Mouse (Mus musculus) midbrain, embryonic 14.5 days (tissue): Measurements from ENCODE around the gene Spsb3. TPM values are rescaled to one million over a fixed set of nuclear protein-coding genes. Genes with fewer than 3 reads are reported as not detected.

Experiments used
- ATAC-seq: fragments of 200-750 bp; cut with Nextera tagmentation; 2 replicates; pipeline ENCODE4 v1.8.0; 2017; ENCODE audit warnings: moderate number of reproducible peaks, moderate library complexity; ENCODE audit not compliant: low FRiP score, low TSS enrichment
- DNase-seq: peaks from one replicate; pipeline ENCODE4 v3.0.0-alpha.2; 2015
- H3K27ac ChIP-seq: fragments of 300-500 bp; sonication (generic); replicated peaks from 2 replicates; pipeline ENCODE4 v1.5.1; 2014; ENCODE audit warnings: mild to moderate bottlenecking, low read depth, low read length, moderate library complexity
- H3K27me3 ChIP-seq: fragments of 300-500 bp; sonication (generic); 2 replicates; pipeline ENCODE4 v1.6.1; 2014; ENCODE audit warnings: low read length, control low read depth, mixed read lengths; ENCODE audit not compliant: control insufficient read depth, insufficient read depth
- H3K36me3 ChIP-seq: fragments of 300-500 bp; sonication (generic); 2 replicates; pipeline ENCODE4 v1.6.1; 2014; ENCODE audit warnings: low read length, control low read depth; ENCODE audit not compliant: control insufficient read depth, insufficient read depth
- H3K4me1 ChIP-seq: fragments of 300-500 bp; sonication (generic); 2 replicates; pipeline ENCODE4 v1.6.1; 2014; ENCODE audit warnings: mild to moderate bottlenecking, antibody characterized with exemption, low read length, control low read depth; ENCODE audit not compliant: control insufficient read depth, insufficient read depth
- H3K4me2 ChIP-seq: fragments of 300-500 bp; sonication (generic); 2 replicates; pipeline ENCODE4 v1.6.1; 2014; ENCODE audit warnings: mild to moderate bottlenecking, low read length, moderate library complexity
- H3K4me3 ChIP-seq: fragments of 300-500 bp; sonication (generic); replicated peaks from 2 replicates; pipeline ENCODE4 v1.5.1; 2014; ENCODE audit warnings: low read depth, low read length
- H3K9ac ChIP-seq: fragments of 300-500 bp; sonication (generic); replicated peaks from 2 replicates; pipeline ENCODE4 v1.6.1; 2014; ENCODE audit warnings: mild to moderate bottlenecking, low read length, moderate library complexity
- H3K9me3 ChIP-seq: fragments of 300-500 bp; sonication (generic); 2 replicates; pipeline ENCODE4 v1.6.1; 2016; ENCODE audit warnings: low read length, control low read depth, mixed read lengths; ENCODE audit not compliant: control insufficient read depth
- WGBS: fragments of 180-500 bp; shearing (Covaris S2); extraction: QIAGEN DNeasy Blood & Tissue Kit; methylation state at CpG from one replicate; pipeline ENCODE4 v1.1.7; 2014; 5-methylcytosine and 5-hydroxymethylcytosine counted together
- polyA plus RNA-seq: library from polyadenylated mRNA; unstranded; fragments of >200 nt; fragmentation: Nextera tagmentation; extraction: Ambion mirVana; gene quantifications from 2 replicates; pipeline ENCODE4 v1.2.1, GENCODE M21; 2014

Spsb3 gene
- polyA plus RNA-seq, 1 experiment from 2014 or later: 77.3 TPM

DNA sequence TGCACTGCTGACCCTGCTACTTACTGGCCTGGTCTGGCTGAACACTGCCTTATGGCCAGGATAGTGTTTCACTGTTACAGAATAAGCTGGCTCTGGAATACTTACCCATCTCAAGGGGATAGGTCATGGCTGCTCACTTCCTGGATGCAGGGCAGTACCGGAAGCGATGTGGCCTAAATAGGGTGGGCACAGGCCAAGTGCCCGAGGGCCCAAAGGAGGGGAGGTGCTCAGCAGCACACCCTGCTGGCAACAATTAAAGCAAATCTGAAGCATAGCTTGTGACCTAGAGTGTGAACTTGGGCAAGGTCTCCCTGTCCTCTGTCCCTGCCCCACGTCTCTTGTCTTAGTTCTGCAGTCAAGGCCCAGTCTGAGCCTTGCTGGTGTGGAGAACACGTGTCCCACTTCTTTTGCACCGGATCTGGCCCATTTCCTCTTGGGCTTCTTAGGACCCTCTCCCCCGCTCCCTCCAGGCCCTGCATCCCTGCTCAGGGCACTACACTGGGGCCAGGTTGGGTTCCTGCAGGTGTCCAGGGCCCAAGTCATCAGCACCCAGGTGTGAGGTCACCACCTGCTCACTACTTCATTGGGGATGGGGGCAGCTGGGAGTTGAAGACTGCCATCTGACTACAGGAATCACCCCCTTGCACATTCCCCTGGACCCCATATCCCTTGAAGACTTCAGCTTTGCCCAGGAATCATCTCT lies 4.6 kb upstream of the Spsb3 start:
- H3K4me2 ChIP-seq: no peak overlapping the region
- no peak overlapping the region for H3K27ac ChIP-seq
- no peak overlapping the region for H3K4me3 ChIP-seq
- H3K9me3 ChIP-seq: no peaks in the 10 kb centered on the region
- no peaks in the 10 kb centered on the region for H3K27me3 ChIP-seq
- peak; percentile 44 for DNase-seq
- ATAC-seq: no peak
- no peak overlapping the region for H3K9ac ChIP-seq
- WGBS: 48% methylated on average over 7 of the region's 7 CpGs
- H3K4me1 ChIP-seq: peaks cover 5% of the 10 kb centered on the region
- peaks cover 22% of the 10 kb centered on the region for H3K36me3 ChIP-seq

DNA sequence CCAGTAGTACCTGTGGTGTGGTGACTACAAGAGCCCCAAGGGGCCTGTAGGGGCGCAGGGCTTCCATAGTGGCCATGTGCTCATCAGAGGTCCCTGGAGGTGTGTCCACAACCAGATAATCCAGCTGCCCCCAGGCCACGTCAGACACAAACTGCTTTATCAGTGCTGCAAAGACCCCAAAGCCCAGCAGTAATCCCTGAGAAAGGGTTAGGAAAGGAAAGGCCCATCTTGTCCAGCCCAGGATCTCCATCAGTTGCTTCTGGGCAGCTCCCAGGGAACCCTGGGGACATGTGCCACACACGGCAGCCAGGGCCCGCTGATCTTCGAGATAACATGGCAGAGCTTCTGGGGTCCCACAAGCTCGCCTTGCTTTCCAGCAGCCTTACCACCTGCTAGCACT lies 2.1 kb upstream of the Spsb3 start:
- 86% methylated on average over 6 of the region's 6 CpGs for WGBS
- Histone ChIP-seq H3K4me2 (no peak overlapping the region), H3K9me3 (no peaks in the 10 kb centered on the region), H3K4me3 (no peak overlapping the region), H3K27me3 (no peaks in the 10 kb centered on the region), H3K9ac (no peak overlapping the region), H3K36me3 (peaks cover 32% of the 10 kb centered on the region), H3K27ac (no peak overlapping the region), H3K4me1 (peaks cover 19% of the 10 kb centered on the region)
- ATAC-seq (no peak), DNase-seq (no peak)

DNA sequence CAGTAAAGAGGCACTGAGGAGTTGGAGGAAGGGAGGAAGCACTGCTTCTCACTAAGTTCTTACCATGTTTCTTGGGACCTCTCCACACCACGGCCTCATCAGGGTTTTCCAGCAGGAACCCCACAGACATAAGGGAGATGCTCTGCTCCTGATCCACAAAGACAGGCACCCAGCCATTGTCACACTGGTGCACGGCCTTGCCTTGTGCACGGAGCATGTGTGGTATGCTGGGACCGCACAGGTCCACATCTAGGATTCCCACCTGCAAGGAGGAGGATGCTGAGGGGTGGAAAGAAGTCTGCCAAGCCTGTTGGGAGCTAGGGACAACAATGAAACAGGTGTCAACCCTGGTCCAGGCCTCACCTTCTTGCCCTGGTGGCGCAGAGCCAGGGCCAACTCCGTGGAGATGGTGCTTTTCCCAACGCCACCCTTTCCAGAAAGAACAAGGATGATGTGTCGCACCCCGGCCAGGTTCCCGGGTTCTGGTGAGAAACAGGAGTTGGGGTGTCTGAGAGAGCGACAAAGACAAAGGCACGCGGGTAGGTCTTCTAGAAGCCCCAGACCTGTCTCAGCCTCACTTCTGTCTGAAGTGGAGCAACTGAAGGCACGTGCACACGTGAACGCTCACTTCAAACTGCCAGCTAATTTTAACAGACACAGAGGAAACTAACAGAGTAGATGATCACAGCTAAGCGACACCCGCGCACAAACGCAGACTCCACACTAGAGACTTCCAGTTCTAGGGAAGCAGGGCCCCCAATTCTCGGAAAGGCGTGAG lies 898 bp upstream of the Spsb3 start:
- Histone ChIP-seq H3K4me3 (peak overlapping the region; percentile 88), H3K4me2 (peak overlapping the region; percentile 69), H3K27me3 (no peaks in the 10 kb centered on the region), H3K36me3 (peaks cover 43% of the 10 kb centered on the region), H3K4me1 (peaks cover 19% of the 10 kb centered on the region), H3K9ac (peak overlapping the region; percentile 49; the same call in 1 of the 2 replicates), H3K27ac (no peak overlapping the region), H3K9me3 (no peaks in the 10 kb centered on the region)
- ATAC-seq: no peak
- no peak for DNase-seq
- WGBS: 26% methylated on average over 22 of the region's 22 CpGs

DNA sequence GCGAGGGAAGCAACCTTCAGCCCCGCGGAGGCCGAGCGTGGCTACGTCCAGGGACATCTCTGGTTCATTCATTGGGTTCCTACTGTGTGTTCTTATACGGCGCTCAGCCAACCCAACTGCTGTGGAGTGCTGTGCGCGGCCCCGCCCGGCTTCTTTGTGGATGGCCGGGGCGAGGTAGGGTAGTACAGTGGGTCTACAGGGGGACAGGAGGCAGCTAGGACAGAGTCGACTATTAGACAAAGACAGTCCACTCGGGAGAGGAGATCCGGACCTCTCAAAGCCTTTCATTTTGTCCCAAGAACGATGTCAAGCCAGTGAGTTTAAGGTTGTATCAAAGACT lies 459 bp downstream of the Spsb3 start:
- Histone ChIP-seq H3K9me3 (no peaks in the 10 kb centered on the region), H3K36me3 (peaks cover 56% of the 10 kb centered on the region), H3K4me3 (peak overlapping the region; percentile 88), H3K9ac (peak overlapping the region; percentile 80), H3K4me1 (peaks cover 19% of the 10 kb centered on the region), H3K4me2 (peak overlapping the region; percentile 80), H3K27me3 (no peaks in the 10 kb centered on the region), H3K27ac (peak overlapping the region; percentile 70)
- peak; percentile 29; the same call in 1 of the 2 replicates for ATAC-seq
- WGBS: 1% methylated on average over 18 of the region's 18 CpGs
- no peak for DNase-seq

DNA sequence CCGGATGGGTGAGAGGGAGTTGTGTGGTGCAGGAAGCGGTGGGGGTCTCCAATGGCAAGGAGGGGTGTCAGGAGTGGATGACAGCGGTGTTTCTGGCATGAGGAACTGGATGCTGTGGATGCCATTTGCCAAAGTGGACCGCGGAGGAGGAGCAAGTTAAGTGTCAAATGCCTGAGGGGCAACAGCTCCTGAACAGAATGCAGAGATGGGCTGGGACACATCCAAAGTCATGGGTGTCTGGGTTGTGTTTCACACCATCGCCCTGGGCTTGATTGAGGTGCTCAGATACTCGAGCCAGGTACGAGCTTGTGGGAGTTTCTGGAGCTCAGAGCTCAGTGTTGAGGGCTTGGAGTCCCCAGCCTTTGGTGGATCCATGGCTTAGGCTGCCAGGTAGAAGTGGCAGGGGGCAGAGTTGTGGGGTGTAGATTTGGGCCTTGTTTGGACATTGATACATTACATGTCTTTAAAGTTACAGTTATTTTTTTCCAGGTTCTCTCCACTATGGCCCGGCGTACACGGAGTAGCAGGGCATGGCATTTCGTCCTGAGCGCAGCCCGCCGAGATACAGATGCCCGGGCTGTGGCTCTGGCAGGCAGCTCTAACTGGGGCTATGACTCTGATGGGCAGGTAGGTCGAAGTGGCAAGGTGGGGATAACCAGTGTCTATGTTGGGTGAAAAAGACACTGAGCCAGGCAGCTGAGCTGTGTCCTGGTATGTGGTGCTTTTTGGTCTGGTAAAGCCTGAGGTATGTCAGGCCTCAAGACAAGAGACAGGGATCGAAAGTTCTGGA lies 1.0 kb downstream of the Spsb3 start:
- H3K36me3 ChIP-seq: peaks cover 57% of the 10 kb centered on the region
- H3K9ac ChIP-seq: peak overlapping the region; percentile 80
- no peak for ATAC-seq
- WGBS: 70% methylated on average over 18 of the region's 18 CpGs
- H3K4me1 ChIP-seq: peaks cover 19% of the 10 kb centered on the region
- H3K27ac ChIP-seq: no peak overlapping the region
- H3K27me3 ChIP-seq: no peaks in the 10 kb centered on the region
- H3K9me3 ChIP-seq: no peaks in the 10 kb centered on the region
- H3K4me3 ChIP-seq: peak overlapping the region; percentile 88
- DNase-seq: no peak
- H3K4me2 ChIP-seq: peak overlapping the region; percentile 80

DNA sequence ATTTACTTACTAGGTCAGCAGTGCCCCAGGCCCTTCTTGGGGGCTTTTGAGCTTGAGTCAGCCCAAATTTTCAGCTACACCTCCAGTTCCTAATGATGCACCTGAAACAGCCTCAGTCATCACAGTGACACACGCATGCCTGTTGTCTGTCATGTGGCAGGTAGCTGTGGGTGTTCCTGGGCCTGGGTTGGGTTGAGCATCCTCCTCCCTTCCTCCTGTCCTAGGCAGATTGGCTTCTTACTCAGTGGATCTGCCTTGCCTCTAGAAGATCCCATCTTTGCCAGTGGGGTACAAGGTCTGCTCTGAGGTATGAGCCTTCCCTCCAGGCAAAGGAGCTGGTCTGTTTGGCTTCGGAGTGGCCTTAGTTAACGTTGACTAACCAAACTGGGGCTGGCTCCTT lies 2.4 kb downstream of the Spsb3 start:
- Histone ChIP-seq H3K4me3 (no peak overlapping the region), H3K4me1 (peaks cover 20% of the 10 kb centered on the region), H3K9me3 (no peaks in the 10 kb centered on the region), H3K36me3 (peaks cover 57% of the 10 kb centered on the region), H3K4me2 (no peak overlapping the region), H3K27me3 (no peaks in the 10 kb centered on the region), H3K9ac (no peak overlapping the region), H3K27ac (no peak overlapping the region)
- DNase-seq (no peak), ATAC-seq (no peak)
- WGBS: 92% methylated on average over 3 of the region's 3 CpGs

DNA sequence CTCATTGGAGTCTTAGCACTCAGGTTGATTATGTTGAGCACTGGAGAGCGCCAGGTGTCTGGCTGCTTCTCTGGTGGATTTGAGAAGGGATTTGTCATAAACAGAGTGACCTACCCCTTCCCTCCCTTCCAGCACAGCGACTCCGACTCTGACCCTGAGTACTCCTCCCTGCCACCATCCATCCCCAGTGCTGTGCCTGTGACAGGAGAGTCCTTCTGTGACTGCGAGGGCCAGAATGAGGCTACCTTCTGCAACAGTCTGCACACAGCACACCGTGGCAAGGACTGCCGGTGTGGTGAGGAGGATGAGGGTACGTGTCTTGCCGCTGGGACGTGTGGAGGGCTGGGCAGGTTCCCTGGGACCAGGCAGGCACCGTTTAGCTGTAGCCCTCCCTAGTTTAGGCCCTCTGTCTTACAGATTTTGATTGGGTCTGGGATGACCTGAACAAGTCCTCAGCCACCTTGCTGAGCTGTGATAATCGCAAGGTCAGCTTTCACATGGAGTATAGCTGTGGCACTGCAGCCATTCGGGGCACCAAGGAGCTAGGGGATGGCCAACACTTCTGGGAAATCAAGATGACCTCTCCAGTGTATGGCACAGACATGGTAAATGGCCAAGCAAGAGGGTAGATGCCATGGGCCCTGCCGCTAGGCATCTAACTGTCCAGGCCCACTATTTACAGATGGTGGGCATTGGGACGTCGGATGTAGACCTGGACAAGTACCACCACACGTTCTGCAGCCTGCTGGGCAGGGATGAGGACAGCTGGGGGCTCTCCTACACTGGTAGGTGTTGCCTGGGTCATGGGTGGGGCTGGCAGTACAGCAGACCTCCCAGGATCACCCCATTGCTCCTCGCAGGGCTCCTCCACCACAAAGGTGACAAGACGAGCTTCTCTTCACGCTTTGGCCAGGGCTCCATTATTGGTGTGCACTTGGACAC lies 4.0 kb downstream of the Spsb3 start:
- Histone ChIP-seq H3K9me3 (no peaks in the 10 kb centered on the region), H3K4me2 (no peak overlapping the region), H3K27ac (no peak overlapping the region), H3K27me3 (no peaks in the 10 kb centered on the region), H3K9ac (no peak overlapping the region), H3K36me3 (peaks cover 57% of the 10 kb centered on the region), H3K4me1 (peaks cover 24% of the 10 kb centered on the region), H3K4me3 (no peak overlapping the region)
- DNase-seq (no peak), ATAC-seq (no peak)
- WGBS: 87% methylated on average over 19 of the region's 19 CpGs

DNA sequence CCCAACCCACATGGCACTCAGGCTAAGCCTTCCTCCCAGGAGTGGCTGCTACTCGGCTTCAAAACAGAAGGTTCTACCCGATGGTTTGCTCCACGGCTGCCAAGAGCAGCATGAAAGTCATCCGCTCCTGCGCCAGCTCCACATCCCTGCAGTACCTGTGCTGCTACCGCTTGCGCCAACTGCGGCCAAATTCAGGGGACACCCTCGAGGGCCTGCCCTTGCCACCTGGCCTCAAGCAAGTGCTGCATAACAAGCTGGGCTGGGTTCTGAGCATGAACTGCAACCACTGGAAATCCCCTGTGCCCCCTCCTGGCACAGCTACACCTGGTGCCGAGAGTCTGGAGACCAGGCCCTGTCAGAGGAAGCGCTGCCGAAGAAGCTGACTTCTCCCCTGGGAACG lies 4.9 kb downstream of the Spsb3 start:
- no peak overlapping the region for H3K27ac ChIP-seq
- no peak overlapping the region for H3K4me2 ChIP-seq
- H3K36me3 ChIP-seq: peaks cover 57% of the 10 kb centered on the region
- H3K27me3 ChIP-seq: no peaks in the 10 kb centered on the region
- WGBS: 89% methylated on average over 13 of the region's 13 CpGs
- H3K4me3 ChIP-seq: no peak overlapping the region
- ATAC-seq: no peak
- DNase-seq: no peak
- peaks cover 29% of the 10 kb centered on the region for H3K4me1 ChIP-seq
- no peaks in the 10 kb centered on the region for H3K9me3 ChIP-seq
- H3K9ac ChIP-seq: no peak overlapping the region
